Mouse (Mus musculus) stomach, postnatal 0 days (tissue): ENCODE results near the gene Ethe1.

ENCODE experiments used
- CTCF ChIP-seq: IDR thresholded peaks from 2 replicates; pipeline ENCODE4 v1.5.1; 2016; ENCODE audit warnings: antibody characterized with exemption, low read depth, mild to moderate bottlenecking, moderate library complexity
- EP300 ChIP-seq: optimal IDR thresholded peaks from 2 replicates; pipeline ENCODE3; 2016; ENCODE audit warnings: antibody characterized with exemption

DNA sequence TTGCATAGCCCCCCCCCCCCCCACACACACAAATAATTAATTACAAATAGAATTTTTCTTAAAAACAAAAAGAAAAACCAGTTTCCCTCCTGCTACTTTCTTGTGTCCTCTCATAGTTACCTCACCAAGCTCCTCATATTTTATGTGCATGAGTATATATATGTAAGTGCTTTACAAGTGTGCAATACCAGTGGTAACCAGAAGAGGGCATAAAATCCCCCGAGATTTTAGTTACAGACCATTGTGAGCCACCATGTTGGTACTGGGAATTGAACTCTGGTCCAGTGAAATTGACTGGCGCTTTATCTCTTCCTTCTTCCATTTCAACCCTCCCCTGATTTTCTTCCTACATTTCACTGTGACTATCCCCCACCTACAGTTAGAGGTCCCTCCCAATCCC, 42.8 kb upstream of the Ethe1 start:
- TF ChIP-seq CTCF (peak; percentile 47), EP300 (no peak)
